Mouse (Mus musculus): ENCODE data around the gene Abhd18.

DNA sequence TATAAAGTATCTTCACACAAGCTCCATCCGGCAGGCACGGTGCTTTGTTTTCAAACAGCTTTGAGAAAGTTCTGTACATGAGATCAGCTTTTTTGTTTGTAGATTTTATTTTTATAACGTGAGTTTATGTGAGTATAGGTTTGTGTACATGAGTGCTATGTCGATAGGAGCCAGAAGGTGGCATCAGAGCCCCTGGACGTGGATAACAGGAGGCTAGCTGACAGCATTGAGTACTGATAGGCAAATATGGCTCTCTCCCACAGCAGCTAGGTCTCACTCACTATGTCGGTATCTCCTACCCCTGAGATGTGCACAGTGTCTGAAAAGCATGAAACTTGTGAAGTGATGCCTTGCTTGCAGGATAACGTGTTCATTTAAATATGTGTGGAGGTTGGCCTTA is 48.3 kb upstream of the Abhd18 start:
- TF ChIP-seq CTCF (IDR thresholded peaks at IDR 0.05; ENCODE audit: insufficient read depth, low read length) (peak; percentile 57), POLR2A (IDR thresholded peaks at IDR 0.05; ENCODE audit: borderline replicate concordance, extremely low read depth, low read depth, low read length) (no peak)

Data from lung, adult 2 months (tissue).